Mouse (Mus musculus): Measurements from ENCODE around the gene Upf2. TPM values are rescaled to one million over a fixed set of nuclear protein-coding genes. Genes with fewer than 3 reads are reported as not detected.
"Not testable (repeated sequence)": the region's sequence is repeated elsewhere in the genome, so short reads cannot be mapped to it uniquely, and the experiment has no call there.

Gene Upf2
- total RNA-seq, 2 experiments from 2014 or later = 23.6 to 26.2 TPM

- no peak for DNase-seq (ENCODE audit: low spot score in 2 of 2)
These were observed 4.4 kb upstream of the Upf2 start for GRCm38 (mm10) chr2:5946876-5947275.

- no peak for DNase-seq (ENCODE audit: low spot score in 2 of 2)
These were observed 2.3 kb upstream of the Upf2 start for GRCm38 (mm10) chr2:5948964-5949363.

- DNase-seq (ENCODE audit: low spot score in 2 of 2) = not testable (repeated sequence)
These were observed 1.4 kb upstream of the Upf2 start for GRCm38 (mm10) chr2:5949821-5950220.

GRCm38 (mm10) chr2:5950305-5950704 is 964 bp upstream of the Upf2 start:
- peak in 1 of 2 experiments; percentile 21 for DNase-seq (ENCODE audit: low spot score in 2 of 2)

GRCm38 (mm10) chr2:5951621-5952211 is 447 bp downstream of the Upf2 start:
- DNase-seq (ENCODE audit: low spot score in 2 of 2) = peak in 1 of 2 experiments; percentile 21

GRCm38 (mm10) chr2:5957705-5958104 is 6.4 kb downstream of the Upf2 start:
- DNase-seq (ENCODE audit: low spot score in 2 of 2) = no peak

GRCm38 (mm10) chr2:5962265-5962664 is 11.0 kb downstream of the Upf2 start:
- DNase-seq (ENCODE audit: low spot score in 2 of 2) = no peak

GRCm38 (mm10) chr2:5963729-5964128 is 12.5 kb downstream of the Upf2 start:
- DNase-seq (ENCODE audit: low spot score in 2 of 2) = not testable (repeated sequence)

GRCm38 (mm10) chr2:5965972-5966371 is 14.7 kb downstream of the Upf2 start:
- no peak for DNase-seq (ENCODE audit: low spot score in 2 of 2)

- not testable (repeated sequence) for DNase-seq (ENCODE audit: low spot score in 2 of 2)
These were observed 19.4 kb downstream of the Upf2 start for GRCm38 (mm10) chr2:5970629-5971028.

- no peak for DNase-seq (ENCODE audit: low spot score in 2 of 2)
These were observed 26.3 kb downstream of the Upf2 start for GRCm38 (mm10) chr2:5977532-5977931.

GRCm38 (mm10) chr2:5995538-5995937 is 44.3 kb downstream of the Upf2 start:
- DNase-seq (ENCODE audit: low spot score in 2 of 2) = peak; percentile 30 to 69

- no peak for DNase-seq (ENCODE audit: low spot score in 2 of 2)
These were observed 52.7 kb downstream of the Upf2 start for GRCm38 (mm10) chr2:6003949-6004348.

GRCm38 (mm10) chr2:6014532-6014931 is 63.3 kb downstream of the Upf2 start:
- DNase-seq (ENCODE audit: low spot score in 2 of 2) = no peak

GRCm38 (mm10) chr2:6015182-6015581 is 63.9 kb downstream of the Upf2 start:
- DNase-seq (ENCODE audit: low spot score in 2 of 2) = not testable (repeated sequence)

- DNase-seq (ENCODE audit: low spot score in 2 of 2) = no peak
These were observed 69.3 kb downstream of the Upf2 start for GRCm38 (mm10) chr2:6020570-6020969.

GRCm38 (mm10) chr2:6042644-6043043 is 91.4 kb downstream of the Upf2 start:
- DNase-seq (ENCODE audit: low spot score in 2 of 2) = no peak

- DNase-seq (ENCODE audit: low spot score in 2 of 2) = no peak
These were observed 95.5 kb downstream of the Upf2 start for GRCm38 (mm10) chr2:6046796-6047195.

GRCm38 (mm10) chr2:6048570-6048969 is 97.3 kb downstream of the Upf2 start:
- no peak for DNase-seq (ENCODE audit: low spot score in 2 of 2)

GRCm38 (mm10) chr2:6049018-6049417 is 97.7 kb downstream of the Upf2 start:
- no peak for DNase-seq (ENCODE audit: low spot score in 2 of 2)

GRCm38 (mm10) chr2:6055466-6055865 is 104.2 kb downstream of the Upf2 start:
- no peak for DNase-seq (ENCODE audit: low spot score in 2 of 2)

GRCm38 (mm10) chr2:6056518-6056917 is 105.2 kb downstream of the Upf2 start:
- DNase-seq (ENCODE audit: low spot score in 2 of 2) = no peak

GRCm38 (mm10) chr2:6059291-6059690 is 108.0 kb downstream of the Upf2 start:
- no peak for DNase-seq (ENCODE audit: low spot score in 2 of 2)

All from layer of hippocampus, postnatal 14 days (tissue).